Mouse (Mus musculus) heart, embryonic 11.5 days (tissue): ENCODE data around the gene Grhl3. TPM values are rescaled to one million over a fixed set of nuclear protein-coding genes. Genes with fewer than 3 reads are reported as not detected.

ENCODE experiments used
- microRNA-seq: library from miRNA; unstranded; fragments of <30 nt; microRNA quantifications from one replicate; pipeline ENCODE4, GENCODE M21; 2016; ENCODE audit warnings: borderline number of aligned reads
- polyA plus RNA-seq: library from polyadenylated mRNA; unstranded; fragments of >200 nt; fragmentation: Nextera tagmentation; extraction: Ambion mirVana; gene quantifications from 2 replicates; pipeline ENCODE4 v1.2.1, GENCODE M21; 2014

Grhl3 gene
- polyA plus RNA-seq, 1 experiment from 2014 or later, result 5.5 TPM

Small RNA genes lying within 50 kb of the gene (microRNA-seq; reads per million reads assigned to microRNA genes)
- gene Gm25317, result not detected

Other genes with a start within 250 kb of the Grhl3 start
- gene Srrm1, start 220.3 kb downstream of the Grhl3 start, polyA plus RNA-seq, result 143 and 183 TPM in 2 replicates
- 0.87 and 1.5 TPM in 2 replicates for gene Ncmap, start 175.4 kb downstream of the Grhl3 start, polyA plus RNA-seq
- gene Rcan3, start 139.8 kb downstream of the Grhl3 start, polyA plus RNA-seq, result 10.1 and 10.4 TPM in 2 replicates
- gene Stpg1, start 78.8 kb downstream of the Grhl3 start, polyA plus RNA-seq, result 0.13 and 0.14 TPM in 2 replicates
- gene Nipal3, start 78.6 kb downstream of the Grhl3 start, polyA plus RNA-seq, result 5.7 and 6.4 TPM in 2 replicates
- gene Ifnlr1, start 112.7 kb upstream of the Grhl3 start, polyA plus RNA-seq, result 0.17 and 0.20 TPM in 2 replicates
- not detected in 2 replicates for gene Il22ra1, start 154.5 kb upstream of the Grhl3 start, polyA plus RNA-seq
- gene Myom3, start 186.1 kb upstream of the Grhl3 start, polyA plus RNA-seq, result not detected in 2 replicates